Mouse (Mus musculus) left cerebral cortex, adult 8-10 months (tissue): ENCODE data around the gene Perm1. TPM values are rescaled to one million over a fixed set of nuclear protein-coding genes. Genes with fewer than 3 reads are reported as not detected.
A peak's percentile ranks its signal among the peaks of the same experiment; 100 is the strongest.

Experiments used
- DNase-seq, 2 experiments: peaks; one replicate each; pipeline ENCODE4 v3.0.0; 2022; ENCODE audit warnings: low spot score in 2 of 2
- total RNA-seq, 4 experiments: library from RNA; stranded (reverse); gene quantifications; 2 replicates each; pipeline ENCODE4 v1.2.4; 2022

Perm1 gene
- total RNA-seq: under 1 TPM; 0.34 to 0.59 (median 0.51) TPM

DNA sequence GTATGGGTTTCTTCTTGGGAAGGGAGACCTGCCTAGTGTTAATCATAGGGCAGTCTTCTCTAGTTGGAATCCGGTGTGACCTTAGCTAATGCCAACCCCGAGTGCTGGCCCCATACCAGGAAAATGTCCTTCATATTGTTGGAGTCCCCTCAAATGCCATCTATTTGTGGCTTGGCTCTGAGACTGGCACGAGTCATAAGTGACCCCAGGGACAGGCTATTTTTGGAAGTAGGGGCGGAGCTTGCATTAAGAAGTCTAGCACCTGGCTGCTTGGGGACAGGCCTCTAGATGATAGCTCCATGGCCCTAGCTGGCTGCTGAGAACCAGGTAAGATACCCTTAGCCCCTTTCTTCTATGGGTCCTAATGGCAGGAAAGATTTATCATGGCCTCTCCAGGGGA lies at the start of gene Perm1:
Gene Perm1, plus strand, starts transcription at position 220 of the 400 bp plus-strand sequence.
- no peak for DNase-seq

DNA sequence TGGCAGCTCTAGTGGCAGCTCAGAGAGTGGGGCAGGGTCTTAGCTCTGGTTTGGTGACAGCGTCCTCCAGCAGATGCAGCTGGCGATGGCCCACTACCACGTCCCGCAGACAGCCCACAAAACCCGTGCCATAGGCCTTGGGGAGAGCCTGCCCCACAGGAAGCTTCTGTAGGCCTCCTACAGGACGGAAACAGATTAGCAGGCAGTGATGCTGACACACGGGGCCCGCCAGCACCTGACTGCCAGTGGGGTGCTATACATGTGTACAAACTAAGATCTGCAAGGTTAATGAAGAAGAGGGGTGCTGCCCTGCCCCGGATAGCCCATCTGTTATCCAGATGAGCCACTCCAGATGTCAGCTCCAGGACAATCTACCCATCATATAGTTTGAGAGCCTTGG lies 49.2 kb upstream of the Perm1 start:
- DNase-seq: no peak

DNA sequence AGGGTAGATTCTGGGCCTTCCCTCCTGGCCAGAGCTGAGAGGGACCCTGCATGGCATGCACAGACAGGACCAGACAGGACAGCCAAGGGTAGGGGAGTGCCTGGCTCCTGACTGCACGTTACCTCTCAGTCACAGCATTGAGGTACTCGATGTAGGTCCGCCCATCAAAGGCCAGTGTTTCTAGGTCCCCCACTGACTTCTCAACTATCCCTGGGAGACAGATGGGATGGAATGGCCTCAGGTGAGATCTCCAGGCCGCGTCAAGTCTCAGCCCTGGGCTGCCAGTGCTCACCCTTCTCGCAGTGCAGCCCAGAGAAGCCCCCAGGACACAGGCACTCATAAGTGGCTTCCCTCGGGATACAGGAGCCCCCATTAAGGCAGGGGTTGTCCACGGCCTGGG lies 47.1 kb upstream of the Perm1 start:
- no peak for DNase-seq

DNA sequence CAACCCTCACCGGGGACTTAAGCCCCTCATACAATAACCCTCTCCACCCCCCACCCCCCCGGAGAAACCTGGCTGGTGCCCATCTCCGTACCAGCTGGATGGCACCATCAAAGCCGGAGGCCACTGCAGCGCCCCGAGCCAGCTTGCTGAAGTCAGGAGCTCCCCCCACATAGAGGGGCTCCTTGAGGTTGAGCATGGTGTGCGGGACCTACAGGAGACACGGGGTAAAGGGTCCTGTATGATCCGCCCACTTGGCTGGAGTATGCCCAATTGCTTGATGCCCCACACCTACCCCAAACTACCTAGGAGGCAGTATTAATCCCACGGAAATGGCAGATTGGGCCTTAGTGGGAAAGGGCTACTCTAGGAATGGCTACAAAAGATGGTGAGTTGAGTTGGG lies 46.5 kb upstream of the Perm1 start:
- DNase-seq: no peak

DNA sequence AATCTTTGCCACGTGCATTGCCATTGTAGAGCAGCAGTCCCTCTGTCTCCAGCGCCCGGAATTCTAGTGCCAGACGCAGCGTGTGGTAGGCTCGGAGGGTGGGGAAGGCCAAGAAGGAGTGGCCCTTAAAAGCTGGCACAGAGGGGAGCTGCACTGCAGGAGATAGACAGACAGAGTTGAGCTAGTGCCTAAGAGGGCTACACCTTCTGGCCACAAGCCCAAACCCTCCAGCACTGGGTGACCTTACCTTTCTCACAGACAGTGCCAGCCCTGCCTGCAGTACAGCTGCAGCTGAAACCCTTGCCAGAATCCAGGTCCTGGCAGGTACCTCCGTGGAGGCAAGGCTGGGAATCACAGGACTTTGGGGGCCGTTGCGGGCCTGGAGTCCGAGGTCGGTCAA lies 43.8 kb upstream of the Perm1 start:
- peak in 1 of 2 experiments; percentile 4 for DNase-seq

DNA sequence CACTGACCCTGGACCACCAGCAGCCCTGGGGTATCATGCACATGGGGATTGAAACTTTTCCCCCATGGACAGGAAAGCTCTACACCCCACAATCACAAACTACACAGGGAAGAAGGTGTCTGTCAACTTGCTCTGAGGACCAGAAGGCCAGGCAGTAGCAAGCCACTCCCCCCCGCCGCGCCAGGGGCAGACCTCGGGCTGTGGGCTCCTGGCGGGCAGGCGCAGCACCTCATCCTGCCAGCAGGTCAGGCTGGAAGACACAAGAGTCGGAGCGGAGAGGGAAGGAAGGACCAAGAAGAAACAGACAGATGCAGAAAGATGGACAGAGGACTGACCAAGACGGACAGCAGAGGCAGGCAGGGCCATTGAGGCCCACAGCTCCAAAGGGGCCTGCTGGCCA lies 38.0 kb upstream of the Perm1 start:
- no peak for DNase-seq

DNA sequence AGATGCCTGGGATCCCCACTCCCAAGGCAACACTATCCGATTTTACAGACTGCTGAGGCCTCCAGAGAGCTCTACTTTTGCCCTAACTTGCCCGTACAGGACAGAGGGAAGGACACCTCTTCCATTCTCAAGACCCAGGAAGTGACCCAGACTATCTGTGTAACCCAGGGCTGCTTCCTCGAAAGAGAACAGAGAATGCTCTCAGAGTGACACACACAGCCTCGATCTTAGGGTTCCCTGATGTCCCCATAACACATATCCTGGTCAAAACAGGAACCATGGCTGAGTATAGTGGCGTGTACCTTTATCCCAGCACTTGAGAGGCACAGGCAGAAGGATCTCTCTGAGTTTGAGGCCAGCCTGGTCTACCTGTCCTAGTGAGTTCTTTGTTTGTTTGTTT lies 31.9 kb upstream of the Perm1 start:
- no peak for DNase-seq

DNA sequence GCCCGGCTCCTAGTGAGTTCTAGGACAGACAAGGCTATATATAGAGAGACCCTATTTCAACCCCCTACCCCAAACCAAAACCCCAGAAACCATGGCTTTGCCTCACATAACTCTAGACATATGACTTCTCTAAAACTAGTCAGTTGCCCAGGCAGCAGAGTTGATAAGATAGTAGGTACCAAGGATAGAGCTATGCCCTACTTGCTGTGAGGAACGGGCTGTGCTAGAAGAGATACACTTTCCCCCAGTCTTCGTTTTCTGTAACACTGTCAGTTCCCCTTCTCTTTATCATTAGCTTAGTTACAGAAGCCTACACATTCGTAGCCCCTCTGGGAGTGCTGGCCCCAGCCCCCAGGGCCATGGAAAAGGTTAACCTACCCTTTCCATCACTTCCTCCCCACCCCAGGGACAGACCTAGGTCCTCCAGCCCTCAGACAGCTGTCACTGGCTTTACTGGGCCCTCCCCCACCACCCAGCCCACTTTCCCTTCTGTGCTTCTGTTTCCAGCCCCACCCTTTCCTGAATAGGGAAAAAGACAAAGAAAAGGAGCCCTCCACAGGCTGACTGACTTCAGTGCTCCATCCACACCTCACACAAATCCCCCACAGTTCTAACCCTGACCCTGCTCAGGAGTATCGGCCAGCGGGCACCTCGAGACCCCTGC lies 31.2 kb upstream of the Perm1 start:
- DNase-seq: no peak

DNA sequence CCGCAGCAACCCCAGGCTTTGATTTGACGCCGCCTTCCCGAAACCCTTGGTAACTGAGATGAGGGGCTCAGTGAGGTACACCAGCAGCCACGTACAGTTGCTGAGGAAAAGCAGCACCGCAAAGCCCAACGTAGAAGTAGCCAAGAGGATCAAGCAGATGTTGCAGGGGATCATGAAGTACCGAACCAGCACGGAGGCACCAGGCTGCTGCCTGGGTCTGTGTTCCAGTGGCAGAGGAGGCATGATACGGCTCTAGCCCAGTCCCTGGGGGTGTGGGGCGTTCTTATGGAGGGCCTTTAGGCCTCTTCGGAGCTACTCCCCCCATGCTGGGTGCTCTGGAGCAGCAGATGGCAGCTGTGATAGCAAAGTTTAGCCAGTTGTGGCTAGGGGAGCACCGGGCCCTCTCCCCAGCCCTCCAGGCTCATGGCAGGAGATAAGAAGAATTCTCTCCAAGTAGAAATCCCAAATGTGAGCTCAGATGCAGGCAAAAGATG lies 30.2 kb upstream of the Perm1 start:
- DNase-seq: no peak

DNA sequence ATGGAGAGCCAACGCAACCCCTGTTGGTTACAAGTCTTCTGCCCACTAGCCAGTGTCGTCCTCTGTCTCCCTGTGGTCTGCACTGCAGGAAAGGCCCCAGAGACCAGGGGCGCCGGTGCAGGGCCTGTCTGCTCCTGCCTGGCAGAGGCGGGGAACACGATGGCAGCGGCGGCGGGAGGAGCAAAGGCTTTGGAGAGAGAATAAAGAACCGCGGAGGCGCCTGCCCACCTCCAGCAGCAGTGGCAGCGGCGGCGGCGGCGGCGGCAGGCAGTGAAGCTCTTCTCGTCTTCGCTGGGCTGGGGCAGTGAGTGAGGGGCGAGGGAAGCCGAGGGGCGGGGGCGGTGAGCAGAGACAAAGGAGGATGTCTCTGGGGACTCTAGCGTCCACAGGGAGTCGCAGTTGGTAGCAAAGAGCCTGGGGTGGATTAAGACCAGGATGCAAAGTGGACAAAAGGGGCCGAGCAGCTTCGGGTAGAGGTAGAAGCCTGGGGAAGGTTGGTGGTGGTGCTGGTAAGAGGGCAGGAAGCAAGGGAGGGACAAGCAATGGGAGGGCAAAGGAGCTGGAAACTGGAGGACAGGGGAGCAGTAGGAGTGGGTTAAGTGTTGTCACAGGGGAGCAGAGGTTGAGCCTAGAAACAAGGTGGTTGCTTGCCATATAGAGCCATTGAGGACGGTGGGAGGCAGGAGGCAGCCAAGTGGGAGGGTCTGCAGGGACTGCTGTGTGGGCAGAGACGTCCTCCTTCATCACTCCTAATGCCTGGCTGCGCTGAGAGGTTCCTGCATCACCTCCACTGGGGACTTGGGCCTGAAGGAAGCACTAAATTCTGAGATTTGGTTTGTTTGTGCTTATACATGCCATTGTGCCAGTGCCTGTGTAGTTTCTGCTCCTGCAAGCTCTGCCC lies 29.5 kb upstream of the Perm1 start:
- peak; percentile 42 to 55 for DNase-seq

DNA sequence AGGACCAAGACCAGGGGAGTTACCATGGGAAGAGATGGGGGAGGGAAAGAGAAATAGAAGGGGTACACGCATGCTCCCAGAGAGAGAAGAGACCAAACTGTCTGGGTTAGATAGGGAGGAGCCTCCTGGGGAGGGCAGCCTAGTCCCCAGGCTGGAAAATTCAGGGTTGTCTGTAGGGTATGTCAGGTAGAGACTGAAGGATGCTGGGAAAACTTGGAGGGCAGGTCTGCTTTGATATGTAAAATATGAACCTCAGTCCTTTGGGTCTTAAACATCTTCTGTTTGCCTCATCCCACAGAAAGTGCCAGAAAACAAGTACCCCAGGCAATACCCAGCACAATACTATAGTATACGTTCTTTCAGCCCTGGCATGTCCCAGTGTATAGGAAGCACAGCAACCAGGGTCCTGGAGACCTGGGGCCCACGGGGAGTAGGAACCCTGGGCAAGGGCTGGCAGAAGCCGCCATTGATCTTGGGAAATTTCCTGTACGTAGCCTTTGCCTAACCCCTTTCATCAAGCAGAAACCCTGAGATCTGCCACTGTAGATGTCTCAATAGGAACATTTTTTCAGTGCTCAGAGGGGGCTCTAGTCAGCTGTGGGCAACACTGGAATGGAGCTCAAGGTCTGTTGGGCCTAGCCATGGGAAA lies 27.4 kb upstream of the Perm1 start:
- DNase-seq: no peak

DNA sequence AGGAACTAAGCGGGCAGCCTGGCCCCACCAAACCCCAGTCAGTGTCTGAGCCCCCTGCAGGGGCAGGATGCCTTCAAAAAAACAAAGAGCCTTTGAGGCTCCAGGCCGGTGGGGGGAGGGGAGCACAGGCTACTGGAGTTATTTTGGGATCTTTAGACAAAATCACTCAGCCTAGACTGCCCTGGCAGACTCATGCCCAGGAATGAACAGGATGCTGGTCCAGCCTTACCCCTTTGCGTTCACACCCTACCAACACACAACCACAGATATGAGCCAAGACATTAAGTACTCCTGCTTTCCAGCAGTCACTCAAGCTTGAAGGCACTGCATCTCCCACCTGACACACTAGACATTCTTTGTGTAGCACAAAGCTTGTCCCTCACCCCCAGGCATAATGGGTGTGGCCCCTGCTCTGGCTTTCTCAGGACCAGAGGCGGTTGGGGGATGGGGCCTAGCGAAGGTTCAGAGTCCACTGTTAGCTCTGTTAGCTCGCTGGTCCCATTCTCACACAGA lies 26.8 kb upstream of the Perm1 start:
- peak in 1 of 2 experiments; percentile 50 for DNase-seq

DNA sequence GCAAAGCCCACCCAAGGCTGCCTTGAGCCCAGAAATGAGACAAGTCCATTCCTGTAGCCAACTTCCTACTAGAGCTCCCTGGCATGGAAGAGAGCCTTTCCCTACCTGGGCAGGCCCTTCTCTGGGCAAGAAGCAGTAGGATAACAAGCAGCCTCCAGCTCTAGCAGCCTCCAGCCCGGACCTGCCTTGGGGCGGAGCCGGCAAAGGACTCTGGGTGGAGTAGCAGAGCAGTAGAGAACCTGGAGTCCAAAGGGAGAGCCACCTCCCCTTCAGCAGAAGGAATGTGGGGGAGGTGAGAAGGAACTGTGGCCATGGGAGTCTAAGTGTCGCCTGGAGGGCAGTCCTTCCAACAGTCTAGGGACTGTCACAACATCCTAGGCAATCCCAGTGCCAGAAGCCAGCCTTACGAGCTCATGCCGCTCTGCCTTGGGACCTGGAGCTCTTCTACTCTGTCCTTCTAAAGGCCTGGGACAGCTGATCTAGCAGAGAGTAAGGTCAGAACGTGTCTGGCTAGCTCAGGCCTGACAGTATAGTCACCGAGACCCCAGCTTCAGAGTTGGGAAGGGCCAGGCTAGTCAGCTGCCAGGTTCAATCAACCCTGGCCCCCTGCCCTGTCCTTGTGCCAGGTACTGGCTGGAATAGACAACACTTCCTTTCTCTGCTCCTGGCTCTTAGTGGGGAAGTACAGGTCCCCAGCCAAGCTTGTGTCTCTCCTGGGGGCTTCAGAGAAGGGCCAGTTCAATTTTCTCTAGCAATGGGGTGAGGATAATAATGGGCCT lies 23.1 kb upstream of the Perm1 start:
- DNase-seq: no peak

DNA sequence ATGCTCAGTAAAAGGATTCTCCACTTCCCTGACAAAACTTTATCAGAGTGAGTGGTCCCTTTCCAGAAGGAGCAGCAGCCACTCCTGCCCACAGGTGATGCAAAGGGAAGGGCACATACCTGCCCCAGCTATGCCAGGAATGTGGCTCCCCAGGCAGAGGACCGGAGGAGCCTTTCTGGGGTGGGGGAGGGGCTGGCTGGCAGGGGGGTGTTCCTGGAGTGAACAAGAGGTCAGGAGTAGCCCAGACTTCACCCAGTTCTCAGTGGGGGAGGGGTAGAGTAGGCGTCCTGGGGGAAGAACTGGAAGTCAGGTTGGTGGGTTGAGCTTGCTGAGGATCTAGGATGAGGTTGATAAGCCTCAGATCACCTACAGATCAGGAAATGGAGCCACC lies 22.5 kb upstream of the Perm1 start:
- DNase-seq: no peak

DNA sequence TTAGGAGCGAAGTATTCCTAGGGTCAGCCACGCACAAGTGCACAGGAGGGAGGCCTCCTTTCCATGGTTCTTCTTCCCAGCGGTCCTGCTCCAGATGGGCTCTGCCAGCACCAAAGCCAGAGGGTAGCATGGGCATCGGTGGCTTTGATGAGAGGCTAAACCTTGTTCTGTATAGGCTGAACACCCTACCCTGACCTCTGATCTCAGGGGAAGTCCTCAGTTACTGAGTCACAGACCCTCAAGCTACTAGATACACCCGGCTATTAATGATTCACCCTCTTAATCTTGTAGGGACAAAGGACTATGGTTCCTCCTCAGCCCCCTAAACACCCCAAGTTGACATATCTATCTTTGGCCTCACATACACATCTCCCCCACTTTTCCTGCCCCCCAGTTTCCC lies 21.8 kb upstream of the Perm1 start:
- no peak for DNase-seq

DNA sequence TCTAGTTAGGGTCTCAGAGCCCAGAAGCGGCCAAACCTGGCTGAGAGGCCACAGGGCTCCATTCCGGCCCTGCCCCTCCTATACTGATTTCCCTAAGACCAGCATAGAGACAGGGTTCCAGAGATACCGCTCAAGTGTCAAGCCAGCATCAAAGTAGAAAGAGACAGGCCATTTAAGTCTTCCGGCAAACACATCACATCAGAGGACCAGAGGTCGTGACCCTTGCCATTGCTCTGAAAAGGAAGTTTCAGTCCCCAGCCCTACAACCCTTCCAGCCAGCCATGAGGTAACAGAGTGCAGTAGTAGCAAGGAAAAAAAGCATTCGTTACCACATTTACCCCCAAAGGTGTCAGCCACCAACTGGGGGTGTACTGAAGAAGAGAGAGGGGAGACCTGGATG lies 21.3 kb upstream of the Perm1 start:
- DNase-seq: no peak

DNA sequence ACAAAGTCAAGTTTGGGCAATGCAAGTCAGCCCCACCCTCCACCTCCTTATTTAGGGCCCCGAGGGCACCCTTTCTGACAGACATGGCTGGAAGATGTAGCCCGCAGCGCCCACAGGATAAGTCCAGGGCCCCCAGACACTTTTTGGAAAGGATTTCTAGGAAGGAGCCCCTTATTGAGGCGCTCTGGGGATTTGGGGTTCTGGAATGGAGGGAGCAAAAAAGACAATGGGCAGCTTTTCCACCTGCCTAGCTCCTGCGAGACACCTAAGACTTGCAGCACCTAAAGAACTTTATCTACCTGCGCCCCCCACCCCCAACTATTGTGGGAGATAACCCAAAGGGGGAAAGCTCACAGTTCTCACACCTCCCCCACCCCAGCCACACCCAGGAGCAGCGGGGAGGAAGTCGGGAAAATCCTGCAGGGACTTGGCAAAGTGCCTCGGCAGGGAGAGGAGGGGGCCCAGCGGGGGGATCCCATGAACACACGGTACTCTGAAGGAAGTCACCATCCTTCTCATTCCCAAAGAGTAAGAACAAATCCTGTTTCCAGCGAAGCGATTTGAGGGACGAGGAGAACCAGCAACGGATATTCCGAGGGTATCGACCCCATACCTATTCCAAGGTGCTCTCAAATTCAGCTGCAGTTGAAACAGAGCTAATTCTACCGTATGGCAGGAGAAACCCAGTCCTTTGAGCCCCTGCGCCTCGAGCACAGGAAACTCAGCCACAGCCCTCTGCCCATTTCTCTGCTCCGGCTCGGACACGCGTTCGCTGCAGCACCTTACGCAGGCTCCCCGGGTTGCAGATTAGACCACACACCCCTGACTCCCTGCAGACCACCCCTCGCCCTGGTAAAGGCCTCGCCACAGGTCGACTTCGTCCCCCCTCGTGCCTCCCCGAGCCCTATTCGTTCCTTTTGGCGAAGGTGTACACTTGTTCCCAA lies 19.5 kb upstream of the Perm1 start:
- no peak for DNase-seq

DNA sequence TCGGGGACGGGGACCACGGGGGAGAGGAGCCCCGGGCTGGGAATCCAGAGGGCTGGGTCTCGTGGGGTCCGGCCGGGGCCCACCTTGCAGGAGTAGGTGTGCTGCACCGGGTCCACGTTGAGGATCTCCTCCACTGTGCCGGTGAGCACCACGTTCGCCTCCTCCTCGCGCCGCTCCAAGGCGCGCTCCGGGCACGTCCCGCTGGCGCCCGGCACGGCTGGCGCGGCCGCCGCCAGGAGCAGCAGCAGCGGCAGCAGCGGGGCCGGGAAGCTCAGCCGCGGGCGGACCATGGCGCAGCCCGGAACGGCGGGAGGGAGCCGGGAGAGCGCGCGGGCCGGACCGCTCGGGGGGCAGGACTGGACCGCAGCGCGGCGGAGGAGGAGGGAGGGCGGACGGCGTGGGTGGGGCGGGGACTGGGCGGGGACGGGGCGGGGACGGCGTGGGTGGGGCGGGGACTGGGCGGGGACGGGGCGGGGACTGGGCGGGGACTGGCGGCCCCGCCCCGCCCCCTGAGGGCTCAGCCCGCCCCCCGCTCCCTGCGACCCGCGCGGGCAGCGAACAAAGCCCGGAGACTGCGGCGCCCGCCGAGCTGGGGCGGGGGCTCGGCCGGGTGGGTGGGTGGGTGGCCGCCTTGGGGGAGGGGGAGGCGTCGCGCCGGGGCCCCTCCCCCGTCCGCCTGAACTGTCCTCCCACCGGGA lies 18.4 kb upstream of the Perm1 start, which contains the start of gene Agrn:
Gene Agrn, minus strand, starts transcription at position 358 of the 698 bp plus-strand sequence.
- DNase-seq: no peak

DNA sequence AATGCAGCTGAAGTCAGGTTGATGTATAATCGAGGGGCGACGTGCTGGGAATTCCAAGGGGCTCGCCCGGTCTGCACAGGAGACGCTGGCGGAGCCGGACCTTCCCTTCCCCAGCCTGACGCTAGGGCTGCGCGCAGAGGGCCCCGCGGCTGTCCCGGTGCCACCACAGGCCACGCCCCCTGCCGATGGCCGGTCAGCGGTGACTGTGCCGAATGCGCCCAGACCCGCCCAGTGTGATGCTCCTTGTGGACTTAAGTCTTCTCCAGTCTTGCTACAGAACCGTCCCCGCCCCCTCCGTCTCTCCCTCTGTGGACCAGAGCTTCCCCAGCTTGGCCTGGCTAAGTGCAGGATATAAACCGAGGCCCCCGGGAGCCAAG lies 17.9 kb upstream of the Perm1 start:
- peak; percentile 67 to 79 for DNase-seq
